In the genomic region with DNA sequence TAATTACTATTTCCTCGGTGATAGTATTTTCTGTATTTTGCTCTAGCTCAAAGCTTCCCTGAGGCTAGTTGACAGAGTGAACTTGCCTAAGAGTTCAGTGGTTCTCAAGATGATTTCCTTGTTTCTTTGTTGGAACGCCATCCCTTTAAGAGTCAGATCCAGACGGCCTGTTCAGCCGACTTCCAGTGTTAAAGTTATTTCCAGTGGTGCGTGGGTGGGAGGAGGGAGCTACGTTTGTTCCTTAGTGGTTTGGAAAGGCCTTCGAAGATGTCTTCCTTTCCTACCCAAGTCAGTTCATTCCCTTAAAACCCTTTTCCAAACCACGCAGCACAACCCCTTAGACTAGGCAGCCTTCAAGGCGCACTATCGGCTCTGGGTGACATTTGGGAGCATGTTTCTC, we compare ENCODE assay signal across 13 mouse cellular contexts. TPM values are rescaled to one million over a fixed set of nuclear protein-coding genes. Genes with fewer than 3 reads are reported as not detected.
A peak's percentile ranks its signal among the peaks of the same experiment; 100 is the strongest.
DNase-seq lines count a peak whose midpoint lies in the region; ATAC-seq lines count a peak whose summit lies in the region.
"Had no signal": no experiment of that assay in that cellular context is flagged by ENCODE, and none has a peak within 500 bp of the region (broad histone marks: within the 10 kb centered on the region; RNA-seq: fewer than 3 reads in every experiment).

No protein-coding gene starts in this region.

- ATAC-seq in heart, embryonic 14.5 days (ENCODE audit: insufficient number of reproducible peaks, insufficient read depth, low FRiP score, low read depth): no peak
- no peak for ATAC-seq in limb, embryonic 12.5 days (ENCODE audit: insufficient number of reproducible peaks, insufficient read depth, low FRiP score, low TSS enrichment, low read depth)
- no peak for ATAC-seq in hindbrain, embryonic 12.5 days (ENCODE audit: low FRiP score)
- no peak for ATAC-seq in megakaryocyte progenitor cell, adult 5-6 weeks (replicated peaks; ENCODE audit: poor library complexity)
- ATAC-seq in monocyte, adult 5-6 weeks (replicated peaks; ENCODE audit: insufficient number of reproducible peaks, low FRiP score, low TSS enrichment, poor library complexity, severe bottlenecking): no peak
- ATAC-seq: forebrain, embryonic 16.5 days; liver, embryonic 12.5 days had no signal

- peaks cover 38 to 57% of the 10 kb centered on the region in 2 experiments for H3K4me1 ChIP-seq in heart, embryonic 14.5 days (ENCODE audit: control insufficient read depth in 2 of 2, insufficient read depth in 2 of 2, low read length in 2 of 2)
- H3K4me1 ChIP-seq in limb, embryonic 12.5 days (replicated peaks): peaks cover 46% of the 10 kb centered on the region
- peaks cover 7% of the 10 kb centered on the region for H3K4me1 ChIP-seq in hindbrain, embryonic 12.5 days

- peak; percentile 37 for DNase-seq in kidney, adult 9 months
- DNase-seq in kidney, adult 8-10 months: no peak
- peak; percentile 45 for DNase-seq in gastrocnemius, postnatal 25 days
- DNase-seq: adrenal gland, adult 8-10 months; layer of hippocampus, adult 9-11 months had no signal

- no peak overlapping the region for H3K4me3 ChIP-seq in heart, embryonic 14.5 days (ENCODE audit: control insufficient read depth in 1 of 2, insufficient read depth in 1 of 2, low read depth in 1 of 2, low read length in 2 of 2)
- H3K4me3 ChIP-seq in limb, embryonic 12.5 days (replicated peaks): no peak overlapping the region
- no peak overlapping the region for H3K4me3 ChIP-seq in hindbrain, embryonic 12.5 days
- H3K4me3 ChIP-seq: liver, embryonic 12.5 days; megakaryocyte, embryonic 14.5 days had no signal

- no peaks in the 10 kb centered on the region for H3K9me3 ChIP-seq in heart, embryonic 14.5 days (ENCODE audit: control insufficient read depth, low read length)
- H3K9me3 ChIP-seq in limb, embryonic 12.5 days: no peaks in the 10 kb centered on the region
- no peaks in the 10 kb centered on the region for H3K9me3 ChIP-seq in hindbrain, embryonic 12.5 days (replicated peaks)
- H3K9me3 ChIP-seq: liver, embryonic 12.5 days; megakaryocyte, embryonic 14.5 days had no signal

- H3K36me3 ChIP-seq in heart, embryonic 14.5 days (ENCODE audit: control insufficient read depth, insufficient read depth, low read length): no peaks in the 10 kb centered on the region
- no peaks in the 10 kb centered on the region for H3K36me3 ChIP-seq in limb, embryonic 12.5 days
- H3K36me3 ChIP-seq in hindbrain, embryonic 12.5 days: no peaks in the 10 kb centered on the region
- H3K36me3 ChIP-seq: liver, embryonic 12.5 days had no signal

- WGBS in heart, embryonic 14.5 days: 52% methylated on average over 10 of the region's 10 CpGs
- WGBS in limb, embryonic 12.5 days: 68% methylated on average over 10 of the region's 10 CpGs
- 78% methylated on average over 10 of the region's 10 CpGs for WGBS in hindbrain, embryonic 12.5 days

- H3K4me2 ChIP-seq in heart, embryonic 14.5 days (ENCODE audit: low read length): no peak overlapping the region
- no peak overlapping the region for H3K4me2 ChIP-seq in limb, embryonic 12.5 days
- H3K4me2 ChIP-seq in hindbrain, embryonic 12.5 days (replicated peaks): no peak overlapping the region
- H3K4me2 ChIP-seq: liver, embryonic 12.5 days had no signal

- no peak overlapping the region for H3K9ac ChIP-seq in heart, embryonic 14.5 days (ENCODE audit: low read length)
- no peak overlapping the region for H3K9ac ChIP-seq in limb, embryonic 12.5 days (replicated peaks)
- H3K9ac ChIP-seq in hindbrain, embryonic 12.5 days: no peak overlapping the region
- H3K9ac ChIP-seq: liver, embryonic 12.5 days had no signal

- H3K27ac ChIP-seq in heart, embryonic 14.5 days (replicated peaks in 1 of 2; ENCODE audit: control insufficient read depth in 1 of 2, insufficient read depth in 1 of 2, low read depth in 2 of 2, low read length in 2 of 2): peak overlapping the region; percentile 32 to 42; a peak in 1 of 4 replicates
- H3K27ac ChIP-seq in limb, embryonic 12.5 days: peak overlapping the region; percentile 31; the same call in 1 of the 2 replicates
- H3K27ac ChIP-seq in hindbrain, embryonic 12.5 days: no peak overlapping the region
- H3K27ac ChIP-seq: liver, embryonic 12.5 days had no signal

- H3K27me3 ChIP-seq in heart, embryonic 14.5 days (ENCODE audit: control insufficient read depth, insufficient read depth, low read length): no peaks in the 10 kb centered on the region
- no peaks in the 10 kb centered on the region for H3K27me3 ChIP-seq in limb, embryonic 12.5 days
- no peaks in the 10 kb centered on the region for H3K27me3 ChIP-seq in hindbrain, embryonic 12.5 days
- H3K27me3 ChIP-seq: megakaryocyte, embryonic 14.5 days had no signal

RNA-seq across cellular contexts. Expression of a gene that starts 58.9 kb away (rescaled TPM):
- total RNA-seq in gastrocnemius, postnatal 25 days (2021): 1 to 10 TPM in 1 of 2 experiments, under 1 TPM in 1; 0.38 to 1.3 TPM
- polyA plus RNA-seq in heart, embryonic 14.5 days (2014; fragmentation: Nextera tagmentation; extraction: Ambion mirVana): 9.6 and 10.4 TPM in 2 replicates
- 6.5 and 7.8 TPM in 2 replicates for polyA plus RNA-seq in limb, embryonic 12.5 days (2016; fragmentation: Nextera tagmentation; extraction: Ambion mirVana)
- 14.6 and 17.2 TPM in 2 replicates for polyA plus RNA-seq in hindbrain, embryonic 12.5 days (2016; fragmentation: Nextera tagmentation; extraction: Ambion mirVana)
- 8.8 and 9.9 TPM in 2 replicates for total RNA-seq in megakaryocyte progenitor cell, adult 5-6 weeks (2015)
- total RNA-seq in megakaryocyte progenitor cell, adult 5-6 weeks (2017): 5.3 and 5.8 TPM in 2 replicates
- total RNA-seq in monocyte, adult 5-6 weeks (2017): 13.4 to 29.4 TPM (median 21.3 TPM) in 3 replicates

Comparison
In these comparisons a context has a peak if more than half of its experiments do, and no peak if none do; other contexts are left out.
1. DNase-seq: peak in kidney, adult 9 months (single experiment) and gastrocnemius, postnatal 25 days (single experiment); none in kidney, adult 8-10 months (0 of 2).